Mouse (Mus musculus): ENCODE measurements at regions not wholly inside any gene's neighbourhood (a gene's known extent, or its start where the extent isn't known, plus 50 kb on each side); places are given as distances from the start of the nearest gene placed in this dataset.

DNA sequence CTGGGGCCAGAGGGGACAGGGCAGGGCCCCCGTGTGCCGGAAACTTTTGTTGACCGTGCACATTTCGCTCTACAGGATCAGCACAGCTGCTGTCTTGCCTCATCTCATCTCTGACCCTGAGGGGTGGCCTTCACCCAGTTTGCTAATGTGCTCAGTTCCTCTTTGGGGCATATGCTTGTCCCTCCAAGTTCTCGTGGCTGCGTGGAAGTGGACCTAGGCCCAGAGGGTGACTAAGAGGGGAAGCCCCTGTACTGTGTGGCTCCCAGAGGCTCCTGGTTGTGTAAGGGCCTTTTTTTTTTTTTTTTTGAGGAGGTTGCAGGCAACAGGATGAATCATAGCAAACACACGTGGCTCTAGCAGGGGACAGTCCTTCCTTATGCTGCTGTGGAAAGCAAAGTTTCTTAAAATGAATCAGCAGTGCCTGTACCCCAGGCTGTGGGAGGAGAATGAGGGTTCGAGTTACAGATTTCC lies 288.2 kb downstream of the 4933412E24Rik start:
- TF ChIP-seq POLR2A (IDR thresholded peaks at IDR 0.05; ENCODE audit: borderline replicate concordance, extremely low read depth, low read depth, low read length) (no peak), CTCF (IDR thresholded peaks at IDR 0.05; ENCODE audit: insufficient read depth, low read length) (no peak)

All from lung, adult 2 months (tissue).